Mouse (Mus musculus) neural tube, embryonic 12.5 days (tissue): ENCODE data around the gene Slc7a14. TPM values are rescaled to one million over a fixed set of nuclear protein-coding genes. Genes with fewer than 3 reads are reported as not detected.
A peak's percentile ranks its signal among the peaks of the same experiment; 100 is the strongest.
"Not testable (repeated sequence)": the region's sequence is repeated elsewhere in the genome, so short reads cannot be mapped to it uniquely, and the experiment has no call there.

Experiments
- ATAC-seq: fragments of 200-750 bp; cut with Nextera tagmentation; 2 replicates; pipeline ENCODE4 v1.8.0; 2017; ENCODE audit warnings: low read depth, mild to moderate bottlenecking, moderate TSS enrichment, moderate library complexity; ENCODE audit not compliant: low FRiP score
- H3K27ac ChIP-seq: fragments of 300-500 bp; sonication (generic); 2 replicates; pipeline ENCODE4 v1.5.1; 2016
- H3K27me3 ChIP-seq: fragments of 300-500 bp; sonication (generic); replicated peaks from 2 replicates; pipeline ENCODE4 v1.6.1; 2016; ENCODE audit warnings: mild to moderate bottlenecking
- H3K36me3 ChIP-seq: fragments of 300-500 bp; sonication (generic); 2 replicates; pipeline ENCODE4 v1.6.1; 2016; ENCODE audit warnings: mild to moderate bottlenecking
- H3K4me1 ChIP-seq: fragments of 300-500 bp; sonication (generic); 2 replicates; pipeline ENCODE4 v1.6.1; 2016
- H3K4me2 ChIP-seq: fragments of 300-500 bp; sonication (generic); replicated peaks from 2 replicates; pipeline ENCODE4 v1.6.1; 2016; ENCODE audit warnings: mild to moderate bottlenecking
- H3K4me3 ChIP-seq: fragments of 300-500 bp; sonication (generic); 2 replicates; pipeline ENCODE4 v1.5.1; 2016
- H3K9ac ChIP-seq: fragments of 300-500 bp; sonication (generic); 2 replicates; pipeline ENCODE4 v1.6.1; 2016; ENCODE audit warnings: mild to moderate bottlenecking
- H3K9me3 ChIP-seq: fragments of 300-500 bp; sonication (generic); 2 replicates; pipeline ENCODE4 v1.6.1; 2016; ENCODE audit warnings: mild to moderate bottlenecking
- whole genome bisulfite sequencing: fragments of 180-500 bp; shearing (Covaris S2); methylation state at CpG from one replicate; pipeline ENCODE4 v1.1.7; 2016; 5-methylcytosine and 5-hydroxymethylcytosine counted together
- polyA plus RNA-seq: library from polyadenylated mRNA; unstranded; fragments of >200 nt; fragmentation: Nextera tagmentation; extraction: Ambion mirVana; gene quantifications from 2 replicates; pipeline ENCODE4 v1.2.1, GENCODE M21; 2016

The Slc7a14 gene
- polyA plus RNA-seq, 1 experiment from 2014 or later: 2.4 TPM

GRCm38 (mm10) chr3:31287421-31287948 is 22.7 kb downstream of the Slc7a14 start:
- Histone ChIP-seq H3K4me1 (no peaks in the 10 kb centered on the region), H3K27ac (no peak overlapping the region), H3K9ac (no peak overlapping the region), H3K27me3 (no peaks in the 10 kb centered on the region), H3K4me2 (no peak overlapping the region), H3K4me3 (no peak overlapping the region), H3K9me3 (no peaks in the 10 kb centered on the region), H3K36me3 (no peaks in the 10 kb centered on the region)
- ATAC-seq: no peak
- WGBS: 80% methylated on average over 3 of the region's 3 CpGs

- no peaks in the 10 kb centered on the region for H3K36me3 ChIP-seq
- no peaks in the 10 kb centered on the region for H3K4me1 ChIP-seq
- H3K27ac ChIP-seq: no peak overlapping the region
- no peak overlapping the region for H3K4me3 ChIP-seq
- H3K4me2 ChIP-seq: no peak overlapping the region
- no peak for ATAC-seq
- no peaks in the 10 kb centered on the region for H3K27me3 ChIP-seq
- no peaks in the 10 kb centered on the region for H3K9me3 ChIP-seq
- 79% methylated on average over 2 of the region's 2 CpGs for WGBS
- H3K9ac ChIP-seq: no peak overlapping the region
Measured at GRCm38 (mm10) chr3:31281116-31281515, 29.1 kb downstream of the Slc7a14 start.

DNA sequence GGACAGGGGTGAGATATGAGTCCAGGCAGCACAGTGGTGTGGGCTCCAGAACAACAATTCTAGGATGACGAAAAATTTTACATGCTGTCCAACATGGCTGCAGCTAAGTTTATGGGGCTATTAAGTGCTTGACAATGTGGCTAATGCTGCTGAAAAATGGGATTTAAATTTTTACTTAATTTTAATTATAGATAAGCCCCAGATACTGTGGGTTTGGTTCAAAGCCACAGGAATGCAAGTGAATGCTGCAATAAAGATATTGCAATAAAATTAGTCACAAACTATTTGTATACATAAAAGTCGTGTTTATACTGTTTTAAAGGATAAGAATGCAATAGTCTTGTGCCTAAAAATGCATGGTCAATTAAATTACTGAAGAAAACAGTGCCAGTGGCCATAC is 35.3 kb downstream of the Slc7a14 start:
- H3K4me1 ChIP-seq: no peaks in the 10 kb centered on the region
- ATAC-seq: no peak

GRCm38 (mm10) chr3:31273247-31273646 is 36.9 kb downstream of the Slc7a14 start:
- not testable (repeated sequence) for ATAC-seq, H3K9me3 ChIP-seq, H3K4me1 ChIP-seq, H3K4me3 ChIP-seq, H3K4me2 ChIP-seq, H3K36me3 ChIP-seq, H3K27me3 ChIP-seq, H3K27ac ChIP-seq, H3K9ac ChIP-seq

More for the DNA sequence above, 35.3 kb downstream of the Slc7a14 start:
- H3K27me3 ChIP-seq: no peaks in the 10 kb centered on the region
- H3K27ac ChIP-seq: no peak overlapping the region
- 64% methylated on average over 2 of the region's 2 CpGs for WGBS
- no peak overlapping the region for H3K4me3 ChIP-seq
- no peak overlapping the region for H3K4me2 ChIP-seq
- H3K36me3 ChIP-seq: no peaks in the 10 kb centered on the region
- no peaks in the 10 kb centered on the region for H3K9me3 ChIP-seq
- H3K9ac ChIP-seq: no peak overlapping the region

- Histone ChIP-seq H3K27ac (no peak overlapping the region), H3K9me3 (no peaks in the 10 kb centered on the region), H3K4me3 (no peak overlapping the region), H3K36me3 (no peaks in the 10 kb centered on the region), H3K4me1 (no peaks in the 10 kb centered on the region), H3K4me2 (no peak overlapping the region), H3K9ac (no peak overlapping the region), H3K27me3 (no peaks in the 10 kb centered on the region)
- no peak for ATAC-seq
- 74% methylated on average over 2 of the region's 2 CpGs for WGBS
Measured at GRCm38 (mm10) chr3:31272635-31273034, 37.5 kb downstream of the Slc7a14 start.

DNA sequence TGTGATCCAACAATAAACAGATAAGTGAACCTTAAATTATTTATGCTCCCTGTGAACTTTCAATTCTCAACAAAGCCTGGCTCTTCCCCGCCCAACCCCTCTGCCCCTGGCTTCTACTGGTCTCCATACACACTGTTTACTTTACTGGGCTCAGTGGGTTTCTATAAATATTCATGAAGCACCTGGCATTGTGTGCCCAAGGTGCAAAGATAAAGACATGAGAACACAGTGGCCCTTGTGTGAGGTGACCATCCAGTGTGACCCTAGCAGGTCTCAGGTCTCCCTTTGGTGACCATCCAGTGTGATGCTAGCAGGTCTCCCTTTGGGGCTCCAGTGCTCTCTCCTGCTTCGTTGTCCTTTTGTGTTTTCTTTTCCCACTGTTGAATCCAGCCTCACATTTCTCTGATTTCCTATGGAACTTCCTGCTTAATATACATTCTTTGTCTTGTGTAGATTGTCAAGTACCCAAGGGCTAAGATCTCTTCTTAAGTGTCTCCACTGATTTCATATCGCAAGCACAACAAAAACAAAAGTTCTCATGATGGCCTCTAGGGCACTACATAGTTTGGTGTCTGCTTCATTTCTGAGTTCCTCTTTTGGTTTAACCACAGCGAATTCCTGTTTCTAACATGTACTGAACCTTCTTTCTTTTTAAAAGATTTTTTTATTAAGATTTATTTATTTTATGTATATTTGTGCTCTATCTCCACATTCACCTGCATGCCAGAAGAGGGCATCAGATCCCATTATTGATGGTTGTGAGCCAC is 40.4 kb downstream of the Slc7a14 start:
- H3K9ac ChIP-seq: no peak overlapping the region
- no peaks in the 10 kb centered on the region for H3K36me3 ChIP-seq
- ATAC-seq: no peak
- no peak overlapping the region for H3K4me3 ChIP-seq
- no peaks in the 10 kb centered on the region for H3K27me3 ChIP-seq
- H3K27ac ChIP-seq: no peak overlapping the region
- no peak overlapping the region for H3K4me2 ChIP-seq
- no peaks in the 10 kb centered on the region for H3K4me1 ChIP-seq
- no peaks in the 10 kb centered on the region for H3K9me3 ChIP-seq
- 79% methylated on average over 4 of the region's 4 CpGs for WGBS

DNA sequence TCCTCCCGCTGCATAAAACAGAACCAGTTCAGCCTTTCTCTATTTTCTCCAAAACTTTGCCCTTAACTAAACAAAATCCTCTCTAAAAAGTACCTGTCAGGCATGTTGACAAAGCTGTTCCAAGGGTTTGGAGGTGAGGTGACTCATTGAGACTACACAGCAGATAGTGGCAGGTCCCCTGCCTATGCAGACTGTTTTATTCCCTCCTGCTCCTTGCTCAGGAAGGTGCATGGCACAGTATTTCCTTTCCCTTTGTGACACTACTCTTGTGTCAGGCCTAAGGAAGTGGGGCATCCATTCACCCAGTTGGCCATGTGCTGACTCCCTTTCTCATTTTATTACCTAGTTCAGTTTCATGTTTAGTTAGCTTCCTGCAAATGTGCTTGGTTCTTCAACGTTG is 42.3 kb downstream of the Slc7a14 start:
- Histone ChIP-seq H3K27me3 (no peaks in the 10 kb centered on the region), H3K4me1 (no peaks in the 10 kb centered on the region), H3K9ac (no peak overlapping the region), H3K36me3 (no peaks in the 10 kb centered on the region), H3K4me3 (no peak overlapping the region), H3K4me2 (no peak overlapping the region), H3K9me3 (no peaks in the 10 kb centered on the region), H3K27ac (no peak overlapping the region)
- WGBS: 95% methylated on average over 2 of the region's 2 CpGs
- ATAC-seq: no peak

- Histone ChIP-seq H3K9ac (no peak overlapping the region), H3K36me3 (no peaks in the 10 kb centered on the region), H3K4me2 (no peak overlapping the region), H3K4me1 (no peaks in the 10 kb centered on the region), H3K27me3 (no peaks in the 10 kb centered on the region), H3K27ac (no peak overlapping the region), H3K4me3 (no peak overlapping the region), H3K9me3 (no peaks in the 10 kb centered on the region)
- no peak for ATAC-seq
- WGBS: 92% methylated on average over 7 of the region's 7 CpGs
Measured at GRCm38 (mm10) chr3:31266941-31267340, 43.2 kb downstream of the Slc7a14 start.

GRCm38 (mm10) chr3:31263535-31263934 is 46.6 kb downstream of the Slc7a14 start:
- H3K4me3 ChIP-seq: no peak overlapping the region
- H3K9ac ChIP-seq: no peak overlapping the region
- H3K4me1 ChIP-seq: peaks cover 15% of the 10 kb centered on the region; the same call in 1 of the 2 replicates
- 94% methylated on average over 3 of the region's 3 CpGs for WGBS
- no peaks in the 10 kb centered on the region for H3K36me3 ChIP-seq
- no peak for ATAC-seq
- H3K27ac ChIP-seq: no peak overlapping the region
- no peaks in the 10 kb centered on the region for H3K27me3 ChIP-seq
- H3K4me2 ChIP-seq: no peak overlapping the region
- no peaks in the 10 kb centered on the region for H3K9me3 ChIP-seq

DNA sequence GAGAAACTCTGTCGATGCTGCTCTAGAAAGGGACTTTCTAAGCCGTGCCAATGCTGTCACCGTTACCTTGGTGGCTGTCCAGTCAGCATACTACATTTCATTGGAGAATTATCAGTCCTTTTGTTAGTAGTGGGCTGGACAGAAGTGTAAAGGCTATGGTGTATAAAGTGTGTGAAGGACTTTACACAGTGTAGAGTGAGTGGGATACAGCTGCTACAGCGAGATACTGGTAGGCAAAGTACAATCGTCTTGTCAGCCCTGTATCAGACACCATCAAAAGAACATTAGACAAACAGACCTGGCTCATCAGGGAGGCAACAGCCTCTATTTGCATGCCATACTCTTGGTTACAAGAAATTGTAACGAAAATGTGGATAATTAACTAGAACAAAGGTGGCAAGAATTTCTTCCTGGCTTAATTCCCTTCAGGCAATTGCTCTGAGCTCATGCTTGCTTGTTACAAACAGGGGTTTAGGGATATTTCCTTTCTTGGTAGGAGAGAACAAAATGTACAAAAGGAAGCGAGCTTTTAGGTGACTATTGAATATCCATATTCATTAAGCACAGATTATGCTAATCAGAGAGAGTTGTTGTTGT is 48.7 kb downstream of the Slc7a14 start:
- no peak for ATAC-seq
- Histone ChIP-seq H3K9ac (no peak overlapping the region), H3K27ac (no peak overlapping the region), H3K27me3 (no peaks in the 10 kb centered on the region), H3K4me1 (peaks cover 15% of the 10 kb centered on the region; the same call in 1 of the 2 replicates), H3K4me2 (no peak overlapping the region), H3K36me3 (0 out of 2 replicates have a peak, but pooled peaks cover 2% of the 10 kb centered on the region), H3K9me3 (no peaks in the 10 kb centered on the region), H3K4me3 (no peak overlapping the region)
- WGBS: 63% methylated on average over 7 of the region's 7 CpGs

GRCm38 (mm10) chr3:31260964-31261346 is 49.2 kb downstream of the Slc7a14 start:
- ATAC-seq: peak; percentile 57
- Histone ChIP-seq H3K4me3 (no peak overlapping the region), H3K4me2 (no peak overlapping the region), H3K27me3 (no peaks in the 10 kb centered on the region), H3K9me3 (no peaks in the 10 kb centered on the region), H3K9ac (no peak overlapping the region), H3K36me3 (0 out of 2 replicates have a peak, but pooled peaks cover 2% of the 10 kb centered on the region), H3K27ac (no peak overlapping the region), H3K4me1 (peaks cover 15% of the 10 kb centered on the region; the same call in 1 of the 2 replicates)
- 28% methylated on average over 3 of the region's 3 CpGs for WGBS

GRCm38 (mm10) chr3:31260329-31260963 is 49.7 kb downstream of the Slc7a14 start:
- no peaks in the 10 kb centered on the region for H3K27me3 ChIP-seq
- no peak overlapping the region for H3K4me2 ChIP-seq
- H3K9me3 ChIP-seq: no peaks in the 10 kb centered on the region
- H3K27ac ChIP-seq: no peak overlapping the region
- WGBS: 15% methylated on average over 7 of the region's 7 CpGs
- H3K36me3 ChIP-seq: 0 out of 2 replicates have a peak, but pooled peaks cover 2% of the 10 kb centered on the region
- H3K4me1 ChIP-seq: peaks cover 15% of the 10 kb centered on the region; the same call in 1 of the 2 replicates
- no peak overlapping the region for H3K4me3 ChIP-seq
- no peak overlapping the region for H3K9ac ChIP-seq
- ATAC-seq: peak; percentile 86
